Mouse (Mus musculus) mesoderm, embryonic 11.5 days (tissue): ENCODE data around the gene Hif3a.
A peak's percentile ranks its signal among the peaks of the same experiment; 100 is the strongest.

Experiments used
- DNase-seq: peaks from one replicate; pipeline ENCODE4 v3.0.0-alpha.2; 2012; ENCODE audit warnings: low read depth, low spot score

The Hif3a gene

DNA sequence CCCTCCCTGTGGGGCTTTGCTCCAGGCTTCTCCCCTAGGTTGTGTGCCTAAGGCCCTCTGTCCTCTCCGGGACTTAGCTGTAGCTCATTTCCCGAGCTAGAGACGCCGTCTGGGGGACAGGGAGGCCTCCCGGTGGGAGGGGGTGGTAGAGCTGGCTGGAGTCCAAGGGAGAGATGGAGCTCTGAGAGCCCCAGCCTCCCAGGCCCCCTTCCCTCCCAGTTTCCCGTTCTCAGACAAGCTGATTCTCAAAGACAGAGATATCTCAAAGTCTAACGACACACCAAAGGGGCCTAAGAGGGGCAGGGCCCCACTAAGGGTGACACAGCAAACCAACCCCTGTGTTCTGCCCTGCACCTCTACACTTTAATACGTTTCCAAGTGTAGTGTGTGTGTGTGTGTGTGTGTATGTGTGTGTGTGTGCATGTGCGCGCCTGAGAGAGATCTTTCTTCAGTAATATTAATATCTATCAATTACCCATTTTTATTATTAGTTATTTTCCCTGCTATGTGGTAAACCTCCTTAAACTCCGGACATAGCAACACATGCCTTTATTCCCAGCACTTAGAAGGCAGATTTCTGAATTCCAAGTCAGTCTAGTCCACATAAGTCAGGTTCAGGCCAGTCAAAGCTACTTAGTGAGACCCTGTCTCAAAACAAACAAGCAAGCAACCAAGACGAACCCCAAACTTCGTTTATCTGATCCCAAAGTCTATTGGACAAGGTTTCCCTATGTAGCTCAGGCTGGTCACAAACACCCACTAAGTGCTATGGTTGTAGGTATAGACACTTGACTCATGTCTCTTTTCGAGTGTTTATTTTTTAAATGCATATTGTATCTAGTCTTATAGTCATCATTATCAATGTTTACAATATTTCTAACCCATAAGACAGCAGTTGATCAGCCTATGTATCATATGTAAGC, 5.4 kb downstream of the Hif3a start:
- DNase-seq: peak; percentile 39

DNA sequence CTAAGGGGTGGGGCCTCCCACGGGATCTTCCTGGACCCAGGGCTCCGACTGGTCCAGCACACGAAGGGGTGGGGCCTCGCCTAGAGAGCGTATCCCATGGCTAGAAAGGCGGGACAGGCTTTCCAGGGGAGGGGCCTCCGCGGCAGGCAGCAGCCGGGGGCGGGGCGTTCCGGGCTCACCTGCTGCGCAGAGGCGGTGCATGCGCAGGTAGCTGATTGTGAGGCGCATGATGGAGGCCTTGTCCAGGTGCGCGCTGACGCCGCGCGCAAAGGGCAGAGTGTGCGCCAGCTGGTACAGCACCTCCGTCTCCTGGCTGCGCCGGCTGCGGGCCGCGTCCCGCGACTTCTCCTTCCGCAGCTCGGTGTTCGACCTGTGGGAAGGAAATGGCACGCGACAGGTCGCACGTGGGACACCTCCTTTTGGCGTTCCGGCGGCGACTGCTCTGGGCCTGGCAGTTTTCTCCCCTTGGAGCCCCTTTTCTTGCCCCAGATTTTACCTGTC, 6.1 kb downstream of the Hif3a start:
- DNase-seq: peak; percentile 75

DNA sequence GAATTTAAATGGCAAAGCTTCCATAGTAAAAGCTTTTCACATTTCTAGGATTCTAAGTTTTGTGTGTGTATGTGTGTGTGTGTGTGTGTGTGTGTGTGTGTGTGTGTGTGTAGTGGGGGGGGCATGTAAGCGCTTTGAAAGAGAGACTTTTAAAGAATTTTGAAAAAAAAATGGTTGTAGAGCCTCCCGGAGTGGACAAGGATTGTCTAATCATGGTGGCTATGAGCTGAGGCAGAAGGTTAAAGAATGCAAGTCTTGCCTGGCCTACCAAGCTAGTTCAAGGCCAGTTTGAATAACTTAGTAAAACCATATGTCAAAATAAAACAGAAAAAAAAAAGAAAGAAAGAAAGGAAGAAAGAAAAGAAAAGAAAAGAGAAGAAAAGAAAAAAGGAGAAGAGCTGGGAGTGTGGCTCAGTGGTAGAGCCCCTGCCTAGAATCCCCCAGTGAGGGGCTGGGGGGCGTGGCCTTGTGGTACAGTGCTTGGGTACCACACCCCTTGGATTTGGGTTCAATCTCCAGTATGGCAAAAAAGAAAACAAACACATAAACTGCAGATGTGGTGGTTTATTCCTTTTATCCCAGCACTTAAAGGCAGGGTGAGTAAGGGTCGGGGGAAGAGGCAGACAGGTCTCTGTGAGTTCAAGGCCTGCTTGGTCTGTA, 6.8 kb downstream of the Hif3a start:
- DNase-seq: no peak

DNA sequence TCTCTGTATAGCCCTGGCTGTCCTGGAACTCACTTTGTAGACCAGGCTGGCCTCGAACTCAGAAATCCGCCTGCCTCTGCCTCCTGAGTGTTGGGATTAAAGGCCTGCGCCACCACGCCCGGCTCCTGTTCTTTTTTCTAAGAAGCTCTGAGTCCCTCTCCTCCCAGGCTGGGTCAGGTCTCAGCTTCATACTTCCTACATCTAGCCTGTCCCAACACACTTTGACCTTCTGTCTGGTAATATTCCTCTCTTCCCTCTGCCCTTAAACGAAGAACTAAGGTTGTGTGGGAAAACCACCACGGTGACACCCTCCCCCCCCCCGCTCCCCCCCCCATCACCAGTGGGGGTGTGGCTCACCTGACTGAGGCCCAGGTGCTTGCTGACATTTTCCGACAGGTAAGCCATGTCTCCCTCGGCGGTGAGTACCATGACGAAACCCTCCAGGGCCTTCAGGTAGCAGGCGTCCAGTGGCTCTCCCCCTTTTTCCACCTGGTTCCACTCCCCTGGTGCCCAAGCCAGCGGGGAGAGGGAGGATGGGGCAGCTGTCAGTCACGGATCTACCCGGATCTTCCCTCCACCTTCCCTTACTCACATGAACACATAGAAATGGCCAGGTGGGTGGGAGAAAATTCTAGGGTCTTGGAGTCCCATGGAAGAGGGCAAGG, 7.8 kb downstream of the Hif3a start:
- DNase-seq: no peak

DNA sequence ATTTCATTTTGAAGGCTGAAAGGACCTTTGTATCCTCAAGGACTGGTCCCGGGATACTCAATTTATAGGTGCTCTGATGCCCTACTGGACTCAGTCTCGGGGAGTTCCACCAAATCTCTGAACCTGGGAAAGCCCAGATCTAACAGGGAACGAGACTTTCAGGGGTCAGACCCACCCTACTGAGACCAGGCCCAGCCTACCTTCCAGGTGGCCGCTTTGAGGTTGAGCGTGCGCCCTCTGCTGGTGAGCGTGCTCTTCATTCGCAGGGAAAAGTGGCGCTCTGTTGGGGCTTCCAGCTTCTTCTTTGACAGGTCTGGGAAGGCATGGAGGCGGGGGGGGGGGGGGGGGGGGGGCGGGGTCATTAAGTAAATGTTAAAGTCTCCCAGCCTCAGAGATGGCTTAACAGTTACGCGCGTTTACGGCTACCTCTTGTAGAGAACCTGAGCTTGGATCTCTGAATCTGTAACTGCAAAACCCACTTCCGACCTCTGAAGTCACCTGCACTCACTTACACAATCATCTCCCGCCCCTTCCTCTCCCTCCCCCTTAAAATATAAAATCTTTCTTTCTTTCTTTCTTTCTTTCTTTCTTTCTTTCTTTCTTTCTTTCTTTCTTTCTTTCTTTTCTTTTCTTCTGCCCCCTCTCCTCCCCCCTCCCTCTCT, 11.2 kb downstream of the Hif3a start:
- DNase-seq: peak; percentile 74

DNA sequence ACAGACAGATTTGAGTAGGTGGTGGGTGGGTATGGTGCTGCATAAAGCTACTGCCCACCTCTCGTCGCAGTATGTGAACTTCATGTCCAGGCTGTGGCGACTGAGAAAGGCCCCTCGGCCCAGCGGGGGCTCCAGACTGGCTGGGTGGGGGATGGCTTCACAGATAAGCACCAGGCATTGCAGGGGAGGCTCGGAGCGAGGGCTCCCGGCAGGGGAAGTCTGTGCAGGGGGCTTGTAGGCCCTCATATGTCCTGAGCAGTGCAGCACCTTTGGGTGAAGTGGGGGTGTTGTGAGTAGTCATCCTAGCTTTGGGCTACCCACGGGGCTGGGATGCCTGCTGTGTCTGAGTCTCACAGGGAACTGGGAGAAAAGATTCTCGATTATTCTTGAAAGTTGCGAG, 11.7 kb downstream of the Hif3a start:
- DNase-seq: no peak

DNA sequence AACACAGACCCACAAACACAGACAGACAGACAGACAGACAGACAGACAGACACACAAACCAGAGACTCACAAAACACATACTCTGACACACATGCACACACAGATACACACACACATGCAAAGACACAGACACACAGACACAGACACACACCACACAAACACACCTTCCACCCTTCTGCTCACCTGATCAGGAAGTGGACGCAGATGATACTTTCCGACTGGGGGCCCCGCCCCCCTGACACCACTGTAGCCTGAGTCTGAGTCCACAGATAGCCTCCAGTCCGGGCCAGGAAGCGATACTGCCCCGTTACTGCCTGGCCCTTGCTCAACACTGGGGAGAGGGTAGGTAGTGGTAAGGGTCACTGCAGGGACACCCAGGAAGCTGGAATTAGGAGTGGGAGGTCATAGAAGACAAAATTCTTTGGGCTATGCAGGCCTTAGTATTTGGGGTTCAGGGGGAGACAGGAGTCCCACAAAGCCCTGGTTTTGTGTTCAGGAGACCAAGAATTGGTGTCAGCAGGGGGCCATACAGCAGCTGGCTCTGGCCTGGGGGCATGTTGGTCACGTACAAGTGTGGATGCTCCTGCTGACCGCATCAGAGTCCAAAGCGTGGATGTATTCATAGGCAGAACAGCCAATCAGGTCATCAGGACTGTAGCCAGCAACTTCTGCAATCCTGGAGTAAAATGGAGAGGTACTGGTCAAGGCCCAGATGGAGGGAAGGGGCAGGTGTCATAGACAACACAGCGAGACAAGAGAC, 13.6 kb downstream of the Hif3a start:
- no peak for DNase-seq

DNA sequence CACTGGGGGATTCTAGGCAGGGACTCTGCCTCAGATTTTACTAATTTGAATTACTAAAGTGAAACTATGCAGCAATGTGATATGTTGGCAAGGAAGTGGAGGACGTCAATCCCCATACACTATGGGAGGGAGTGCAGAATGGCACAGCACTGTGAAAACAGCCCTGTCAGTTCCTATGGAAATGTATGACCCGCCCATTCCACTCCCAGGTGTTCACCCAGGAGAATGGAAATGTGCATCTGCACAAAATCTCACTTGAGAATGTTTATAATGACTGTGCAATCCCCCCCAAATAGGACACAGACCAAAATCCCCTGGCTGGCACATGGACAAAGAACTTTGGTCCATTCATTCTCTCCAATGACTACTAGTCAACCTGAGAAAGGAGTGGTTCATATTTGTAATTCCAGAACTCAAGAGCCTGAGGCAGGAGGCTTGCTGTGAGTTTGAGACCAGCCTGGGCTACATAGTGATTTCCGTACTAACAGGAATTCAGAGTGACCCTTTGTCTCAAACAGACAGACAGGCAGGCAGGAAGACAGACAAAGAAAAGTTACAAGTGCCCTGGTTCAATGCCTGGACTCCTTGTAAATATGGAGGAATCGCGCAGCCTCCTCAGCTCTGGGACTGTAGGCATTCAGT, 15.1 kb downstream of the Hif3a start:
- DNase-seq: no peak

DNA sequence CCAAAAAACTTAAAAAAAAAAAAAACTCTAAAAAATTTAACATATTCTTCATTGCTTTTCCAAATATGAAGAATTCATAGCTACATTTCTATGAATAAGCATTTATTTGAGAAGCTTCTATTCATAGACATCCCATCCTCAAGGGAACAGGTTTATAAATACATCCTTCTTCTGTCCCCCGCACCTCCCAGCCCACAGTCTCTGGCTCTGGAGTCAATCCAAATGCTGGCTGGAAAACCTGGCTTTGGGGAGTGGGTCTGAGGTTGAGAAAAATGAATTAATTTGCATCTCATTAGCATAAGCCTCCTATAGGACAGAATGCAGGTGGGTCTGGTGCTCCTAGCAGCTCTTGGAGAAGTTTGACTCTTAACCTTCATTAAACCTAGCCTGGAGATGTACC, 16.5 kb downstream of the Hif3a start:
- no peak for DNase-seq

DNA sequence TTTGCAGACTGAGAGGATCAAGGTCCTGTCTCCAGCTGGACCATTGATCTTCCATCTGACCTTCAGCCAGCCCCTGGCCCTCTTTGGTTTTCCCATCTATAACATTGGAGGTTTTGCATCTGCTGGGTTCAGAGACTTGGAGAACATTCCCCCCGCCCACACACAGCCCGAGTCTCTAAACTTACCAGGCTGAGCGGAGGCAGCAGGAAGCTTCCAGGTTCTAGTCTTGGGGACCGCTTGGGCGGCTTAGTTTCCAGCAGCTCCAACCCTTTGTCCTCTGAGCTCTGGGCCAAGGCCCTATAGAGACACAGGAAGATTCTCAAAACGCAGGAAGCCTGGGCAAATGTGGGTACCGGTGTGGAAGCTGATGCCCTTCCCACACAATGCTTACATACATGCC, 22.9 kb downstream of the Hif3a start:
- no peak for DNase-seq

DNA sequence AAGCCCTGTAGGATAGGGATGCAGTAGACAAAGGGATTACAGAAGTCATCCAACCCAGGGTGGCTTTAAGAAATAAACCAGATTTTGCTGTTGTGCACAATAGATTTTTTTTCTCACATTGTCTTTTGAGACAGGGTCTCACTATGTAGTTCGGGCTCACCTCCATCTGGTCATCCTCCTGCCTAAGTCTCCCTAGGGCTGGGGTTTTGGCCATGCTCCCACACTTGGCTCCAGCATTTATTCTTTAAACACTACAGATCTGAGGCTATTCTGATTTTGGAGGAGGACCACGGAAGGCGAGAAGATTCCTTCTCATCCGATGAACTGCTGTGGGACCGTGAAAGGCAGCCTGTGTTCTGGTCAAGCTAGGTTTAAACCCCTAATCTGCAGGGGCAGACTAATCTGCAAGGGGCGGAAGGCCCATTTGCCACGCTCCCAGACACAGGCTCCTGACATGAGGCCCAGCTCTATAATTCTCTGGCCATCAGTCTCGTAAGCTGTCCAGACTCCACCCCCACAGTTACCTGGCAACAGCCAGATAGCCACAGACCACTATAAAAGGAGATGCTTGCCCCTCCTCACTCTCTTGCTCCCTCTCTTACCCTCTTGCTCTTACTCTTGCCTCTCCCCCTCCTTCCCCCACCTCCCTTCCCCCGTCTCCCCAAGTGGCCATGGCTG, 24.1 kb downstream of the Hif3a start:
- DNase-seq: no peak

DNA sequence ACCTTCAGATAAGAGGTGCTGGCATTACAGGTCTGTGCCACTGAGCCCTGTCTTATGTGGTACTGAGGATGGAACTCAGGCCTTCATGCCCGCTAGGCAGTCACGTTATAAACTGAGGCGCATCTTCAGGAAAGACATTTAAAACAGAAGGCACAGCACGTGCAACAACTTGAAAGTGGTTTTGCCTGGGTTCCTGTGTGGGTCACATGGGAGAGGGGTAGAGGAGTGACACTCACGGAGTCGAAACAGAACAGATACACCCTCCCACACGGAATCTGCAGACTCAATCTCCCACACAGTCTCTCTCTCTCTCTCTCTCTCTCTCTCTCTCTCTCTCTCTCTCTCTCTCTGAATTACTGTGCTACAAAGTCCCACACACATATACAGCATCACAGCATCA, 32.0 kb downstream of the Hif3a start:
- no peak for DNase-seq

DNA sequence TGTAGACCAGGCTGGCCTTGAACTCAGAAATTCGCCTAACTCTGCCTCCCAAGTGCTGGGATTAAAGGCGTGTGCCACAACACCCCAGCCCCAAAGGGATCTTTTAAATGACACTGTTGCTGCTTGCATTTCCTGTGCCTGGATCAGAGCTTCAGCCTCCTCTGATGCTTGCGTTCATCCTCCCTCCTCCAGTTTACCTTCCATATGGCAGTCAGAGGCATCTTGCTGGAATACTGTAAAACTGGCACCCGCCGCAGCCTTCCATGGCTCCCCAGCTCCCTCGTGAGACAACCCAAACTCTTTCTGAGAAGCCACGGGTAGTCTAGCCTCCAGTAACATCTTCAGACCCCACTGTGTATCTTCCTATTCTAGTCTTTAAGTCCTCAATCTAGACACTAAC, 33.3 kb downstream of the Hif3a start:
- no peak for DNase-seq

DNA sequence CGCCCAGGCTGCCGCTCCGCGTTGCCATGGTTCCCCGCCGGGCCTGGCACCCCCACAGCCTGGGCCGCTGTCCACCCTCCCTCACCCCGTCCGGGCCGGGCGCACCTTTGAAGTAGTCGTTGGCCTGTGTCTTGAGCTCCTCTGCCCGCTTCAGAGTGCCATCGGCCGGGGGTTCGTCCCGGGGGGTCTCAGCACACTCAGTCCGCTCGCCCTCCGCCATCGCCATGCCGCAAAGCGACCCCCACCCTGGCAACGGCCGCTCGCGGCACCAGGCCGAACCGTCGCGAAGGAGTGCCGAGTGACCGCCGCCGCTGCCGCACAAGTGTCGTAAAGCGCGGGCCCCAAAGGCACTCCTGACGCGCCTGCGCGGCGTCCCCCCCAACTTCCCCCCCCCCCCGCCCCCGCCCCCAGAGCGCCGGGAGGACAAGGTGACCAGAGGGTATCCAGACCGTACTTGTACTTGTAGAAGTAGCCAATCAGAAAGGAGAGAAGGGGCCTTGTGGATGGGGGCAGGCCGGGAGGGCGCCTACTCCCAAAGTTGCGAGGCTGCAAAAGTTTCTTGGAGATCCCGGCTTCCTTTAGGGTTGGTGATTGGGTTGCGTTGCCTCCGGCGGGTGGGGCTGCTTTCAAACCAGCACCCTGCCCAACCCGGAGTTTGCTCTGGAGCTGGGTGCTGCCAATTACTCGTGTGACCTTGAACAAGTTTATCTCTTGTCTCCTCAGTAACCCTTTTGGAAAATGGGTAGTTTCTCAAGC, 34.5 kb downstream of the Hif3a start, which contains the start of gene Ppp5c:
TSS of gene Ppp5c (minus strand) at position 337 of the 756 bp plus-strand sequence.
- DNase-seq: peak; percentile 92

DNA sequence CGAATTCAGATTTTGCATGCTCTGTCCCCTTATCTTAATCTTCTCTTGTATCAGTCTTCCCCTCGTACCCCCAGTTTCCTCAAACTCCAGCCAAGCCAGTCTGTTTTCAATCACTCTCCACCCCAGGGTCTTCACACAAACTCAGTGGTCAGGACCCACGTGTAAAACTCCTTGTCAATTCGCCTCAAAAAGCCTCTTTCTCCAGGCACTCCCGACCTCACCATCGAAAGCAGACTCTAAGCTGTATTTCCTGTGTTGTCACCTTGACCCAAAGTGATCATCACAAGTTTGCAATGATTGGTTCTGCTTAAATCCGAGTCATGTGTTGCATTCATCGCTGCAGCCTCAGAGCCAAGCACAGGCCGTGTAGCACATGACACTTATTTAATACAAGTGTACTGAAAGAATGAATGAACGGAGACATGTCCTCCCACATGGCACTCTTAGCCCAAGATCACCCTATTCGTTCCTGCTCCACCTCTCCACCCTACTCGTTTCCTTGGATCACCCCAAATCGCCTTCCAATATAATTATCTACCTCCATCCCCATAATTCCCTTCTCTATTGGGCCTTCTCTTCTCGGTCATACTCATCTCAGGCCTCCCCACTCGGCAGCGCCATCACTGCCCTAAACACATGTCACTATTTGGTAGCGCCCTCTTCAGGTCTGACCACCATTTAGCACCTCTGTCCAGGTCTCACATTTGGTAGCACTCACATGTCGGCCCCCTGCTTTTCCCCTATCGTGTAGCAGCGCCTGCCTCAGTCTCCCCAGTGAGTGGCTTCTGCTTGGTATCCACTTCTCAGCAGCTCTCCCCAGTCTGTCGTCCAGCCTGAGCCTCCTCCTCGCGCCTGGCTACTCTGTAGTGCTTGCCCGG, 35.3 kb downstream of the Hif3a start:
- DNase-seq: peak; percentile 85

DNA sequence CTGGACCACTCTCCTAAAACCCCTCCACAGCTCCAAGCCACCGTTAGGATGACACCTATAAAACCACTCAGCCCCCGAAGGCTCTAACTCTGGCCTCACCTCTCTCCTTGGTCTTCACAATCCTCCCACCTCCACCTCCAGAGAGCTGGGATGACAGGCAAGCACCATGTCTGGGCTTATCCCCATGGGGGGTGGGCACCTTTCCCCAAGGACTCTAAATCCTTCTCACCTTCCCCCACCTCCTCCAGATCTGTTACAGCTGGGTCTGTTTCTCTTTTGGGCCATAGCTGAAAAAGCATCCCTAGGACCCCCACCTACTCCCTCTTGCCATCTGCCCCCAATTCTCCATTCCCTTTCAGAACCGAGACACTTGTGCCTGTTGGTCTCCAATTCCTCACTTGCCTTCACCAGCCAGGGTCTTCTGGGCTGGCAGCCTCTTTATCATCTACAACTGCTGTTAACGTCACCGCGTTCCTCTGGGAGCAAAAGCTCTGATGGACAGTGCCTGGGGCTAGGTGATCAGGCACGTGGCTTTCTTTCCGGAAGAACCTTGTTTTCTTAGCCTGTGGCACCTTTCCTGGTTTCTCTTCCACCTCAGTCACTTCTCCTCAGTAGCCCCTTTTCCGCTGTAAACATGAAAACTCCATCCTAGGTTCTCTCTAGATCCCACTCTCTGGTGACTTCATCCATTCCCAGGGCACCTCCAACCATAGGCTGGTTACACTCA, 36.2 kb downstream of the Hif3a start:
- no peak for DNase-seq

DNA sequence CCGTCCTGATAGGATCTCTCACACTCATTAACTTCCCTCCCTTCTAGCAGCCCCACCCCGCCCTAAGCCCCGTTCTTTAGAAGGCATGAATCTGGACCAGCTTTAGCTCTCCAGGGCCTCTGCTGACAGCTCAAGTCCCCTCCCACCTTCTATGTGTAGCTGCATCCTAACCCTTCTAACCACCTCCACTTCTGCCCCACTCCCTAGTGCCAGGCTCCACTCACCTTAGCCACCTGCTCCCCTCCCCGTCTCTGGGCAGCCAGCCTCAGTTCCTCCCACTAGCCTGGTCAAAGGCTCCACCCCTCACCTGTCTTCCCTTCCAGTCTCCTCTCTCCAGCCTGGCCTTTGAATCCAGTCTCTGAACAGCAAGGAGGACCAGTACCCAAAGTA, 36.7 kb downstream of the Hif3a start:
- DNase-seq: no peak
